Mouse (Mus musculus) urinary bladder, postnatal 4 days (tissue): ENCODE results near the gene Gm21992.
A peak's percentile ranks its signal among the peaks of the same experiment; 100 is the strongest.

ENCODE experiments used
- DNase-seq, 2 experiments: peaks; one replicate each; pipeline ENCODE4 v3.0.0; 2021 to 2022; ENCODE audit warnings: low spot score in 2 of 2

Gene Gm21992

DNA sequence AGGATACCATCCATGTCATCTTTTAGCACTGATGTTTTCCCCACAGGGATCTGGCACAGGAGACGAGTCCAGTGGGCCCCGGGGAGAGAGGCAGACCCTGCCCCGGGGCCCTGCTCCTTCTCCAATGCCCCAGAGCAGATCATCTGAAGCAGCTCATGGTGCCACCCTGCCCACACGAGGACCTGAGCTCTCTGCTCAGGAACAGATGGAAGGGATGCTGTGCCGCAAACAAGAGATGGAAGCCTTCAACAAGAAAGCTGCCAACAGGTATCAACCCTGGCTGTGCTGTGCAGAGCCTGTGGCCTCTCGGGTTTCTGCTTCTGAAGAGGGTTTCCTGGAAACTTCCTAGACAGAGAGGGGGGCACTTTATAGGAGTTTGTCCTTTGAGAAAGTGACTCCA lies 61.4 kb downstream of the Gm21992 start:
- peak in 1 of 2 experiments; percentile 29 for DNase-seq

DNA sequence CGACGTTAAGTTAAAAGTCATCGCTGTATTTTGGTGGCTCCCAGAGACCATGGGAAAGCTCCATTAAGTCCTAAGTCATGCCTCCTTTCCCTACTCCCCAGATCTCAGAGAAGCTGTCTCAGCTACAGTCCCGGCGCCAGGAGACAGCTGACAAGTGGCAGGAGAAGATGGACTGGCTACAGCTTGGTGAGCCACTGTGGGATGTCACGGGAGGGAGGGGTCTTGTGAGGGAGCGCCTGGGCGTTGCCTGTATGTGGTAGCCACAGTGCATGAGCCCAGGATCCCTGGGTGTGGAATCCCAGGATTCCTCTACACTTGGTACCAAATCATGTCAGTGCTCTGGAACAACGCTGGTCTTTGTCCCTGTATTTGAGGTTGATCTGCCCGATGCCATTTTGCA lies 62.9 kb downstream of the Gm21992 start:
- DNase-seq = peak in 1 of 2 experiments; percentile 53

DNA sequence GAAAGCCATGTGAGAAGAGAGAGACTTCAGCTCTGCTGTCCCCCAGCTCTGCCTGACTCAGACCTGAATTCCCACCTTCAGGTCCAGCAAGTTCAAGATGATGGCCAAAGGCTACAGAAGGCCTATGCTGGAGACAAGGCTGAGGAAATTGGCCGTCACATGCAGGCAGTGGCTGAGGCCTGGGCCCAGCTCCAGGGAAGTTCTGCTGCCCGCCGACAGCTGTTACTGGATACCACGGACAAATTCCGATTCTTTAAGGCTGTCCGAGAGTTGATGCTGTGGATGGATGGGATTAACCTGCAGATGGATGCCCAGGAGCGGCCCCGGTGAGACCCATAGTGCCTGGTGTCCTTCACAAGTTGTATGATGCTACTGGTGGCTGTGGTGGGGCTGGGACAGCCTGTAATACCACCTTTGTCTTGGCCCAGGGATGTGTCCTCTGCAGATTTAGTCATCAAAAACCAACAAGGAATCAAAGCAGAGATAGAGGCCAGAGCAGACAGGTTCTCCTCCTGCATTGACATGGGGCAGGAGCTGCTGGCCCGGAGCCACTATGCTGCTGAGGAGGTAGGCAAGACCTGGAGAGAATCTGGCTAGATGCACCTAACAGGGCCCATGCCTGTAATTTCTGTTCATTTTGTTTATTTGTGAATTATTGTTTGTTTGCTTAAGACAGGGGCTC lies 63.6 kb downstream of the Gm21992 start:
- DNase-seq = peak in 1 of 2 experiments; percentile 54

DNA sequence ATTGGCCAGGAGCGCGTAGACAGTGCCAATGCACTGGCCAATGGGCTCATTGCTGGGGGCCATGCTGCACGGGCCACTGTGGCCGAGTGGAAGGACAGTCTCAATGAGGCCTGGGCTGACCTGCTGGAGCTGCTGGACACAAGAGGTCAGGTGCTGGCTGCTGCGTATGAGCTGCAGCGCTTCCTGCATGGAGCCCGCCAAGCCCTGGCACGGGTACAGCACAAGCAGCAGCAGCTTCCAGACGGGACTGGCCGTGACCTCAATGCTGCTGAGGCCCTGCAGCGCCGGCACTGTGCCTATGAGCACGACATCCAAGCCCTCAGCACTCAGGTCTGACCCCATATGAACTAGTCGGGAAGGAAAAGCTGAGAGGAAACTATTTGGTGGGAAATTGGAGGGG lies 64.8 kb downstream of the Gm21992 start:
- peak in 1 of 2 experiments; percentile 57 for DNase-seq

DNA sequence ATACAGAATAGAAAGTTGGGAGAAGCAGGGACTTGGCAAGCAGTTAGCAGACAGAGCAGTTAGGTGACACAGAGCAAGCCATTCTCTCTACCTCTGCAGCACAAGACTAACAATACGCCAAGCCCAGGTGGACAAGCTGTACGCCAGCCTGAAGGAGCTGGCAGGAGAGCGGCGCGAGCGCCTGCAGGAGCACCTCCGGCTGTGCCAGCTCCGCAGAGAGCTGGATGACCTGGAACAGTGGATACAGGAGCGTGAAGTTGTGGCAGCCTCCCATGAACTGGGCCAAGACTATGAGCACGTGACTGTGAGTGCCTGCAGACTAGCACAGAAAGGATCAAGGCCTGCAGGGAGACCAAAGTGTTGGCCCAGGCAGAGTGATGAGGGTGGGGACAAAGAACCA lies 65.7 kb downstream of the Gm21992 start:
- peak in 1 of 2 experiments; percentile 53 for DNase-seq

DNA sequence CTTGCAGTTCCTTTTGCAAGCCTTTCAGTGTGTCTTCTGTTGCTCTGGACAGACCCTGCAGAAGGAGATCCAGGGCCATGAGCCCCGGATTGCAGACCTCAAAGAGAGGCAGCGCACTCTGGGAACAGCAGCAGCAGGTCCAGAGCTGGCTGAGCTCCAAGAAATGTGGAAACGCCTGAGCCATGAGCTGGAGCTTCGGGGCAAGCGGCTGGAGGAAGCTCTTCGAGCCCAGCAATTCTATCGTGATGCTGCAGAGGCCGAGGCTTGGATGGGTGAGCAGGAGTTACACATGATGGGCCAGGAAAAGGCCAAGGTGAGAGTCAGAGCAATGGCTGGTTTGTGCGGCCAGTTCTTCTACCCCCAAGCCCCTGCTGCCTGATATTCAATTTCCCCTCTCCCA lies 66.4 kb downstream of the Gm21992 start:
- peak in 1 of 2 experiments; percentile 61 for DNase-seq

DNA sequence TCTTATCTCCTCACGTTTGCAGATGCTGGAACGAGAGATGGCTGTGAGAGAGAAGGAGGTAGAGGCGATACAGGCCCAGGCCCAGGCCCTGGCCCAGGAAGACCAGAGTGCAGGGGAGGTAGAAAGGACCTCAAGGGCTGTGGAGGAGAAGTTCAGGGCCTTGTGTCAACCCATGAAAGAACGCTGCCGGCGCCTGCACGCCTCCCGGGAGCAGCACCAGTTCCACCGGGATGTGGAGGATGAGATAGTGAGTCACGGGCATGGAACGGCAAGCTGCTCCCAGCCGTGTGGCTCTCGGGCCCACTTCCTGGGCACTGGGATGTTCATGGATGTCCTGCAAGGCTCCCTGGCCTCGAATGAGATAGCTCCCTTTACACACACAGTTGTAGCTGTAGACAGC lies 67.4 kb downstream of the Gm21992 start:
- DNase-seq = peak in 1 of 2 experiments; percentile 55

DNA sequence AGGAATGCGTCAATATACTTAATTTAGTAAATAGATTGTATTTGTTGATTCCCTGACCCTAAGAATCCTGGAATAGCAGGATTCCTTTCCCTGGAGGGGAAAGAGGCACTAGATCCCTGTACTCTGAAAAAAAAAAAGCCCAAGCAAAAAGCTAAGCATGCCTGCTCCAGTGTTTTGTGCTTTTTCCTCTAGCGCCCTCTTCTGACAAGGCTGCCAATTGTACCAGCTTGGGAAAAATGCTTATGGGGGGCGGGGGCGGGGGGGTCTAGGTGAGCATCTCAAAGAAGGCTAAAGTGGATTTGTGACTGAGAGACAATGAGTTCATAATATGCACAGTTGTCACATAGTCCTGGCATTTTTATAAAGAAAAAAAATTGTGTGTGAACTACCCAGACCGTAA lies 67.9 kb downstream of the Gm21992 start:
- peak in 1 of 2 experiments; percentile 52 for DNase-seq

DNA sequence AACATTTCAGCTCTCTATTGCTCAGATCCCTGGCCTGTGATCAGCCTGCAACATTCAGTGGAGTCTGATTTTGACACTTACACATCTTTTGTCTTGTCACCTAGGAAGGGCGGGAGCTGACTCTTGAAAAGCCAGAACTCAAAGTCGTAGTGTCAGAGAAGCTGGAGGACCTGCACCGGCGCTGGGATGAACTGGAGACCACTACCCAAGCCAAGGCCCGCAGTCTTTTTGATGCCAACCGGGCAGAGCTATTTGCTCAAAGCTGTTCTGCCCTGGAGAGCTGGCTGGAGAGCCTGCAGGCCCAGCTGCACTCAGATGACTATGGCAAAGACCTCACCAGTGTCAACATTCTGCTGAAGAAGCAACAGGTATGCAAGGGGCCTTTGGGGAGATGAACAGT lies 69.2 kb downstream of the Gm21992 start:
- peak in 1 of 2 experiments; percentile 53 for DNase-seq

DNA sequence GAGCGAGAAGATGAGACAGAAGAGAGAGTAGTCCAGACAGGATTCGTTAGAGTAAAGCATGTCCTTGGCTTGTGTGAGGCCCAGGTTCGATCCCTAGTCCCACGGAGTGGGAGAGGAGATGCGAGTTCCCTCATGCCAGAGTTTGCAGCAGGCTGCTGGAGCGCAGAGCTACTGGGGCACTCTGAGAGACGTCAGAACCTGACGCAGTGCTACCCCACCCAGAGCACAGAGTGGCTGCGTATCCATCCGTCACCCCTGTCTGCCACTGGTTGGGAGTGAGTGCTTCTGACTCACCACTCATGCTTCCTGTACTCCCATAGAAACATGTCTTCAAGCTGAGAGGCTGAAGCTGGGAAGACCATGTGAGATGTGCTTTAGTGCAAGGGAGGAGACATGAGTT lies 69.9 kb downstream of the Gm21992 start:
- DNase-seq = no peak

DNA sequence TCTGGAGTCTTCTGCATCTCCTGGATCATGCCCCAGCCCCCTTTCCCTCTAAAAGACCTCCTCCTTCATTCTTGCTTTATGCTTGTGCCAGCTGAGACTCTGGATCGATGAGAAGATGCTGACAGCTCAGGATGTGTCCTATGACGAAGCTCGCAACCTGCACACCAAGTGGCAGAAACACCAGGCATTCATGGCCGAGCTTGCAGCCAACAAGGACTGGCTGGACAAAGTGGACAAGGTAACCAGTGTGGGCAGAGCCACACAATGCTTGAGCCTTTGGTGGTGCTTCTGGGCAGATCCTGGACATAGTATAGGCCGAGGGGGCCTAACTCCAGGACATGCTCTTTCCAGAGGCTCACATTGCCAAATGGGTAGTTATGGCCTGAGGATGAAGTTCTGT lies 71.7 kb downstream of the Gm21992 start:
- peak in 1 of 2 experiments; percentile 43 for DNase-seq

DNA sequence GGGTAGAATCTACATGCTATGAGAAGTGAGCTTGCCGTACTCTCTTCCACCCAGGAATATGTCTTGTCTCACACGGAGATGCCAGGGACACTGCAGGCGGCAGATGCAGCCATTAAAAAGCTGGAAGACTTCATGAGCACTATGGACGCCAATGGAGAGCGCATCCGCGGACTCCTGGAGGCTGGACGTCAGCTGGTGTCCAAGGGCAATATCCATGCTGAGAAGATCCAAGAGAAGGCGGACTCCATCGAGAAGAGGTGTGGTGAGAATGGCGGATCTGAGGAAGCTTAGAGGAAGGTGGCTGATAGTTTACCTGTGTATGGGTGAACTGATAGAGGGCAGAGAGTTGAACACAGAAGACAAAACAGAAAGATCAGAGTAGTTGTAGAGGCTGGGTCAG lies 72.4 kb downstream of the Gm21992 start:
- DNase-seq = peak in 1 of 2 experiments; percentile 44

DNA sequence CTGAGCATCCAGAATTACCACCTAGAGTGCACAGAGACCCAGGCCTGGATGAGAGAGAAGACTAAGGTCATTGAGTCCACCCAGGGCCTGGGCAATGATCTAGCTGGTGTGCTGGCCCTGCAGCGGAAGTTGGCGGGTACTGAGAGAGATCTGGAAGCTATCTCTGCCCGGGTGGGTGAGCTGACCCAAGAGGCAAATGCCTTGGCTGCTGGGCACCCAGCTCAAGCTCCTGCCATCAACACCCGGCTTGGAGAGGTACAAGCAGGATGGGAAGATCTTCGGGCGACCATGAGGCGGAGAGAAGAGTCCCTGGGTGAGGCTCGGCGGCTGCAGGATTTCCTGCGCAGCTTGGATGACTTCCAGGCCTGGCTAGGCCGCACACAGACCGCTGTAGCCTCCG lies 73.5 kb downstream of the Gm21992 start:
- no peak for DNase-seq

DNA sequence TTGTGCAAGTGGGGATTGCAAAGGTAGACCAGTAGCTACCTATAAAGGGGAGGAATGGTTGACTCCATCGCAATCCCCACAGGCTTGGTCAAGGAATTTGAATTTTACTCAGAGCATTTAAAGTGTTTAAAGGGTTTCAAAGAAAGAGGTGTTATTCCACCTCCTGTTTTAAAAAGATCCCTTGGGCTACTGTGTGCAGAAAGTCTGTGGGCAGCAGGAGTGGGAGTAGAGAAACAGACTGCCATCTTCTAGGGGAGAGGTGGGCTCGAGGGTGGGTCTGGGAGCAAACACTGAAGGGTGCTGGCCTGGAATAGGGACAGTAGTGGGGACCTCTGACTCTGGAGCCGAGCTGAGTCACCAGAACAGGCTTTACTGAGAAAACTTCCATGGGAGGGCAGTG lies 78.4 kb downstream of the Gm21992 start:
- DNase-seq = no peak

DNA sequence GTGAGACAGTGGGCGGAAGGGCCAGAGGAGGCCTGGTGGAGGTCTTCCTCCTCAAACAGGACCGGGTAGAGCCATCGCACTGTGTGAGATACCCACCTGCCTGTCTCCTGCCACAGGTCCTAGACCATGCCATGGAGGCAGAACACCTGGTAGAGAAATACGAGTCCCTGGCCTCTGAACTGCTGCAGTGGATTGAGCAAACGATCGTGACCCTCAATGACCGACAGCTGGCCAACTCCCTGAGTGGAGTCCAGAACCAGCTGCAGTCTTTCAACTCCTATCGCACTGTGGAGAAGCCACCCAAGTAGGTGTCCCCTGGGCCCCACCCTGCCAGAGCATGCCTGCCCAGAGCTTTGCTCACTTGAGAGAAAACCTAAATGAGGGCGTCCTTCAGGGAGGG lies 82.2 kb downstream of the Gm21992 start:
- no peak for DNase-seq

DNA sequence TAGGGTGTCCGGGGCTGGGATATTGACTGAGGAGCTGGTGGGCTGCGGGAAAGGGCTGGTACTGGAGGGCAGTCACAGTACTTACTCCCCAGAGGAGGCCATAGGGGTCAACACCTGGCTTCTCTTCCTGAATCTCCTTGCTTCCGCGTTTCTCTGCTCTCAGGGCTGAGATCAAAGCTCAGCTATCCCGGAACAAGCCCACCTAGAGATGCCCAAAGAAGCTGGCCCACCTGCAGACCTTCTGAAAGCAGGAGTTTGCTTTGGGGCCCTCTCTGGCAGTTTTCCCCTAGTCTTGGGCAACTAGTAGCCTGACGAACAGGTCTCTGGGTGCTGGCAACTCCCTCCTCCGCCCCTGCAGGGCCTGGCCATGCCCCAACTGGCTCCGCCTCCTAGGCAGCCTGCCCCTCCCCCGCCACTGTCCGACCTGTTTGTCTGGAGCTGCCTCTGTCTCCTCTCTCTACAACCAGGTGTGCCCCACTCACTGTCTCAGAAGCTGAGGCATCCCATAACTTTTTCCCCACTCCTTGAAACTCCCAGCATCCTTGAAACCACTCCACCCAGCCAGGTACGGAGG lies 90.7 kb downstream of the Gm21992 start:
- DNase-seq = peak; percentile 61 to 74

DNA sequence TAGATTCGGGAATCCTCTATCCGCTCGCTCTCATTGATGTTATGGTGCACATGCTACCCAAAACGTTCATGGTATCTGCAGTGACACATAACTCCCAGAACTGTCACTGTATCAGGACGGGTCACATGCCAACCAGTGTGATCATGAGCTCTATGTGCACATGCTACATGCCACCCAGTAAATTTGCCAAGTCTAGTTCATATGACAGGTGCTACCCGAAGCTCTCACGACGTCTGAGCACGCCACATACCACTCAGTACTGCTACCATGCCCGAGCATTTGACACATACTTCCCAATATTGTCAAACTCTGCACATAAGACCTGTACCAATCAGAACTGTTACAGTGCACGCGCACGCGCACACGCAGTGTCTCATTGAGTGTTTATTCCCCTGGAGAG lies 91.3 kb downstream of the Gm21992 start:
- no peak for DNase-seq

DNA sequence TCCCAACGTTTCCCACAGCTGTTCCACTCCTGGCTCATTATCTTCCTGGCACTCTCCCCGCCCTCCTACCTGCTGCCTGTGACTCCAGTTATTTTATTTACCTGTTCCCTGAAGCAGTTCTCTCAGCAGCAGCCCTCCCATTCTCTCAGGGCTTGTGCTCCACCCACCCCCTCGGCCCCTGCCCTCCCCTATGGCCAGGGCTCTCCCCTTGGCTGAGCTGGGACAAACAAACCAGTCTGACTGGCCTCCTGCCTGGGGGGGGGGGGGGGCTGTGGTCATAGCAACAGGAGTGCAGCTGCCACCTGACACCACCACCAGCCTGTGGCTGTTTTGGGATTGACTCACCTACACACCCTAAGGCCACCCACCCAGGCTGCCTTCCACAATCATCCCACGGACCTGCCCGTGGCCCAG lies 92.1 kb downstream of the Gm21992 start:
- peak in 1 of 2 experiments; percentile 34 for DNase-seq

DNA sequence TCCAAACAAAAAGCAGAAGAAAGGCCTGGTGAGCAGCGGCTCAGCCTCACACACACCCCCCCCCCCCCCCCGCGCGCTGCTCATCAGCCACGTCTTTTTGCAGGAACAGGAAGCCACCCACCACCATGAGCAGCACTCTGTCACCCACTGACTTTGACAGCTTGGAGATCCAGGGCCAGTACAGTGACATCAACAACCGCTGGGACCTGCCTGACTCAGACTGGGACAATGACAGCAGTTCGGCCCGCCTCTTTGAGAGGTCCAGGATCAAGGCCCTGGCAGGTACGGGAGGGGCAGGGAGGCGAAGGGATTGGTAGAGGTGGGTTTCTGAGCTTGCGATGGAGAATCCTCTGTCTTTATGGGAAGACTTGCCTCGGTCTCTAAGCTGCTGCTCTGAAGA lies 92.7 kb downstream of the Gm21992 start:
- DNase-seq = no peak

DNA sequence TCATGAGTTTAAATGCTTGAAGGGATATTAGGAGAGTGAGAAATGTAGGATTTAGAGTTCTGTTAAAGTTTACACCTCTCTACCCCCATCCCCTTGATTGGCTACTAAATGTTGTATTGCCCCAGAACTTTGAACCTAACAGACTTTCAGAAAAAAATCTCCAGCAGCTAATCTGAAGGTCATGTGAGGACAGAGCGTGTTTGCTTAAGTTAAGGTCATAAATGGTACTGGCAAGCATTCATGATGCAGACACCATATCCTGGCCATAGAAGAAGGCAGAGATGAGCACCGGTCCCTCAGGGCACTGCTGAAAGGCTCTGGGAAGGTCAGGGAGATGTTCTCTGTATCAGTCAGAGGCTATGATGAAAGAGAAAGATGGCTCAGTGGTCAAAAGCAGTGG lies 94.1 kb downstream of the Gm21992 start:
- no peak for DNase-seq

DNA sequence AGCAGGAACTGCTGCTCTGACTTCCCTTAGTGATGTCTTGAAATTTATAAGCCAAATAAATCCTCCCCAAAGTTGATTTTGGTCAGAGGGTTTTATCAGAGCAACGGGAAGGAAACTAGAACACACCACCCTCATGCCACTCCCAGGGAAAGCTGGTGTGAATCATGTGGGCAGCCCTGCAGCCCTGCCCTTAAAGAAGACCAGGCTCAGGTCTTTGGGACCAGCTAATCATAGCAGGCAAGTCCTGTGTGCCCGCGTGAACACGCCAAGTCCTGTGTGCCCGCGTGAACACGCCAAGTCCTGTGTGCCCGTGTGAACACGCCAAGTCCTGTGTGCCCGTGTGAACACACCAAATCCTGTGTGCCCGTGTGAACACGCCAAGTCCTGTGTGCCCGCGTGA lies 94.7 kb downstream of the Gm21992 start:
- no peak for DNase-seq

DNA sequence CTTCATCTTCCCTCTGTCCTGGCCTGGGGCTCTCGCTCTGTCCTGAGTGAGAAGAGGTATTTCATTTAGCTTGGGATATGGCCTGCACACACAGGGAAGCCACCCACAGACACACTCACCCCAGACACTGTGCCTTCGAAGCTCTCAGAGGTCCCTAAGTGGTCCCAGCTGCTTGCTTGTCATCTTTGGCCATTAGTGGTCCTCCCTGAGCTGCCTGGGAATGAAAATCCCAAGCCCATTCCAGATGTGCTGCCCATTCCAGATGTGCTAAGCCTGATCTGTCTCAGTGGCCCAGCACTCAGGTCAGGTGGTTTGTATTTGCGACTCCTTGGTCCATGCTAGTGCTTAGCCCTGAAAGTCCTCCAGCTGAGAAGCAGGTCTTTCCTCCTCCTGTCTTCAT lies 97.5 kb downstream of the Gm21992 start:
- no peak for DNase-seq

DNA sequence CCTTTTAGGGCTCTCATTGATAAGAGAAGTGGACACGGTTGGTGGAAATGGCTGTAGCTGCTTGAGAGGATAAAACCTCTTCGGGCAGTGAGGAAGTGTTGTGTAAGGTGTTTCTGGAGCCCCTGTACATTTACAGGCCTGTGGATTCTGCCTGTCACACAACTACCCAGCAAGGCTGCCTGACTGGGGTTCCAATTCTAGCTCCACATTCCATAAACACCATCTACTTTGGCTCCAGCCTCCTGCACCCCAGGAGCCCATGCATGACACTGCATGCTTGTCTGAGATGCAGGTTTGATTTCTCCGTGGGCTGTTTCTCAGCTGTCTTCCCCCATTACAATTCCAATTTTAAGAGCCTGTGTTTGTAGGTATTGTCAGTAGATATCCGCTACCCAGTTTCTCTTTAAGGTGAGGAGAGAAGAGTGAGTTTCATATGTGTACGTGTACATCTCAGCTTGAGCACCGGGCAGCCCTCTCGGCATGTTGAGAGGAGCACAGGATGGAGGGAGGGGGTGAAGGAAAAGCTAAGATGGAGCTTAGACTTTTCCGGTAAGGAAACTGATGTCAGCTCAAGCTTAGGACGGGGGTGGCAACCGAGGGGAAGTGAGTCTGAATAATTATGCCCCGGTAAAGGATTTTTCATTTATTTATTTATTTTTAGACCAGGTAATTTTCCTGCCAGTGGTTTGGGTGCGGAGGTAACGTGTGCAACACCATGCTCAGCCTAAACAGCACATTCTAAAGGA lies 98.5 kb downstream of the Gm21992 start:
- peak in 1 of 2 experiments; percentile 35 for DNase-seq
